Mouse (Mus musculus) right cerebral cortex, adult 18-20 months (tissue): Measurements from ENCODE around the gene Gm5142.

ENCODE experiments used
- DNase-seq: peaks from one replicate; pipeline ENCODE4 v3.0.0; 2022; ENCODE audit warnings: mixed read lengths

Gene Gm5142

GRCm38 (mm10) chr14:59178649-59179048, at the start of gene Gm5142:
TSS of gene Gm5142 (minus strand) at chr14:59178749.
- DNase-seq: no peak

GRCm38 (mm10) chr14:59226240-59226639, 47.7 kb upstream of the Gm5142 start:
- DNase-seq: no peak

GRCm38 (mm10) chr14:59219241-59219640, 40.7 kb upstream of the Gm5142 start:
- no peak for DNase-seq

- DNase-seq: no peak
Measured at GRCm38 (mm10) chr14:59209816-59210215, 31.3 kb upstream of the Gm5142 start.

- no peak for DNase-seq
Measured at GRCm38 (mm10) chr14:59209003-59209402, 30.5 kb upstream of the Gm5142 start.

GRCm38 (mm10) chr14:59205976-59206583, 27.5 kb upstream of the Gm5142 start:
- DNase-seq: no peak

- DNase-seq: no peak
Measured at GRCm38 (mm10) chr14:59205461-59205860, 26.9 kb upstream of the Gm5142 start.

- no peak for DNase-seq
Measured at GRCm38 (mm10) chr14:59201604-59202215, 23.2 kb upstream of the Gm5142 start.

GRCm38 (mm10) chr14:59200711-59201603, 22.4 kb upstream of the Gm5142 start, which contains the start of gene Rcbtb1:
TSS of gene Rcbtb1 (plus strand) at chr14:59201209.
- peak; percentile 95 for DNase-seq

- no peak for DNase-seq
Measured at GRCm38 (mm10) chr14:59186121-59186520, 7.6 kb upstream of the Gm5142 start.

GRCm38 (mm10) chr14:59185514-59185913, 7.0 kb upstream of the Gm5142 start:
- no peak for DNase-seq

- DNase-seq: no peak
Measured at GRCm38 (mm10) chr14:59182732-59183131, 4.2 kb upstream of the Gm5142 start.

- no peak for DNase-seq
Measured at GRCm38 (mm10) chr14:59157016-59157698, 21.4 kb downstream of the Gm5142 start.

- DNase-seq: peak; percentile 5
Measured at GRCm38 (mm10) chr14:59155589-59155988, 23.0 kb downstream of the Gm5142 start.

GRCm38 (mm10) chr14:59142793-59143192, 35.8 kb downstream of the Gm5142 start, which contains the start of gene 1700129C05Rik:
TSS of gene 1700129C05Rik (minus strand) at chr14:59142893.
- DNase-seq: no peak

- no peak for DNase-seq
Measured at GRCm38 (mm10) chr14:59114281-59114680, 64.3 kb downstream of the Gm5142 start.
